Mouse (Mus musculus): ENCODE measurements around the gene Tex2. TPM values are rescaled to one million over a fixed set of nuclear protein-coding genes. Genes with fewer than 3 reads are reported as not detected.

Tex2 gene
- polyA plus RNA-seq, 1 experiment from 2014 or later: 5.6 TPM

- WGBS: 53% methylated on average over 3 of the region's 3 CpGs
- no peaks in the 10 kb centered on the region for H3K36me3 ChIP-seq
- H3K4me3 ChIP-seq: no peak overlapping the region
- DNase-seq (ENCODE audit: low spot score): no peak
- H3K4me1 ChIP-seq: peaks cover 66% of the 10 kb centered on the region
- no peaks in the 10 kb centered on the region for H3K9me3 ChIP-seq (replicated peaks)
- H3K27ac ChIP-seq (replicated peaks): no peak overlapping the region
- H3K27me3 ChIP-seq (ENCODE audit: low read depth, poor library complexity, severe bottlenecking): peaks cover 39% of the 10 kb centered on the region
These were observed 90.7 kb downstream of the Tex2 start for GRCm38 (mm10) chr11:106522538-106522937.

DNA sequence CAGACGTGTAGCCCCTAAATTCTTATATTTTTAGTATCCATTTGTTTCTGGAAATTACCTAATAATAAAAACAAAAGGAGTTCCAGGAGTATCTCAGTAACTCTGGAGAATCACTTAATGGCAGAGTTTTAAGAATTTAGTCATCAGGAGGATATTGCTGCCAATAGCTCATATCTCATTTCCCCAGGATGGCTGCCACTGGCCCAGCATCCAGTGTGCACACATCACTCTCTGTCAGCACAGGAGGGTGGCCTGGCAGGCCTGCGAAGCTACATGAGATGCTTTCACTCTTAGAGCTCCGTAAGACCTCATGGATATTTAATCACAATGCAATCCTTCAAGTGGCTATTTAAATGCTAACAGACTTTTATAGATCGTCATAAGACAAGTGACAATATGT, 91.6 kb downstream of the Tex2 start:
- Histone ChIP-seq H3K9me3 (replicated peaks) (no peaks in the 10 kb centered on the region), H3K27ac (replicated peaks) (no peak overlapping the region), H3K4me1 (peaks cover 61% of the 10 kb centered on the region), H3K27me3 (ENCODE audit: low read depth, poor library complexity, severe bottlenecking) (peaks cover 37% of the 10 kb centered on the region), H3K36me3 (no peaks in the 10 kb centered on the region), H3K4me3 (no peak overlapping the region)
- WGBS: 59% methylated on average over 4 of the region's 4 CpGs
- no peak for DNase-seq (ENCODE audit: low spot score)

DNA sequence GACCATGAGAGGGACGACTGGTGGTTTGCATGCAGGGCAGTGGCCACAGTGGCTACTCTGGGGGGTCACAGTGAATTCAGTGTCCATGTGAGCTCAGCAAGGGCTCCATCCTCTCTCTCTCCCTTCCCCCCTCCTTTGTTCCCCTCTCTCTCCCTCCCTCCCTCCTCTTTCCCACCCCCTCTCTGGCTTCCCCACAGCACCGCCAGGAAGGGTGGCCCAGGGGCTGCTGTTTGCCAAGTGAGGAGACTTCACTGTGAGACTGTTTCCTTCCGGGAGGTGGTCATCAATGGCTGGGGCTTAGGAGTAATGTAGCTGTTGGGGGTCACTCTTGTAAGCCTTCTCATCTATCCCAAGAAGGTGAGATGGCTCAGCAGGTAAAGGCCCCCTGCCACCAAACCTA, 92.8 kb downstream of the Tex2 start:
- Histone ChIP-seq H3K4me3 (no peak overlapping the region; the same call in 1 of the 2 replicates), H3K27ac (replicated peaks) (peak overlapping the region; percentile 82), H3K4me1 (peaks cover 53% of the 10 kb centered on the region), H3K9me3 (replicated peaks) (no peaks in the 10 kb centered on the region), H3K36me3 (no peaks in the 10 kb centered on the region), H3K27me3 (ENCODE audit: low read depth, poor library complexity, severe bottlenecking) (peaks cover 31% of the 10 kb centered on the region)
- 16% methylated on average over 3 of the region's 3 CpGs for WGBS
- no peak for DNase-seq (ENCODE audit: low spot score)

DNA sequence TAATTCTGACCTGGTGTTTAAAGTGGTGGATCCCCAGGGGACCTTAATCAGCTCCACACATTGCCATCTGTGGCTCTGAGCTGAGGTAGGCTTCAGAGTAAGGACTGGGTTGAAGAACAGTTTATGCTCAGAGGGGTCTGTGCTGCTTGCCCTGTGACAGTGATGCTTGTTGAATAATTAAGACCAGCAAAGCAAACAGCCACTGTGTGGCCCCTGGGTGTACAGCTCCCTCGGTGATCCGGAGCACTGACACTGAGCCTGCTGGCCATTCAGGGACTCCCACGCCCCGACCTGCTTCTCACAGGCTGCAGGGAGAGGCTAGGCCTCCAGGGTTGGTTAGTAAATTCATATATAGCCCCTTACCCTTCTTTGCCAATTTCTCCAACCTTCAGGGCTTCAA, 93.7 kb downstream of the Tex2 start:
- Histone ChIP-seq H3K27me3 (ENCODE audit: low read depth, poor library complexity, severe bottlenecking) (peaks cover 22% of the 10 kb centered on the region), H3K9me3 (replicated peaks) (no peaks in the 10 kb centered on the region), H3K4me1 (peaks cover 62% of the 10 kb centered on the region), H3K36me3 (no peaks in the 10 kb centered on the region), H3K27ac (replicated peaks) (peak overlapping the region; percentile 82), H3K4me3 (no peak overlapping the region)
- DNase-seq (ENCODE audit: low spot score): no peak
- WGBS: 52% methylated on average over 4 of the region's 4 CpGs

GRCm38 (mm10) chr11:106518391-106518790, 94.8 kb downstream of the Tex2 start:
- Histone ChIP-seq H3K4me1 (peaks cover 69% of the 10 kb centered on the region), H3K27me3 (ENCODE audit: low read depth, poor library complexity, severe bottlenecking) (peaks cover 11% of the 10 kb centered on the region), H3K9me3 (replicated peaks) (no peaks in the 10 kb centered on the region), H3K4me3 (no peak overlapping the region), H3K27ac (replicated peaks) (no peak overlapping the region), H3K36me3 (no peaks in the 10 kb centered on the region)
- WGBS: 53% methylated on average over 4 of the region's 4 CpGs
- DNase-seq (ENCODE audit: low spot score): no peak

DNA sequence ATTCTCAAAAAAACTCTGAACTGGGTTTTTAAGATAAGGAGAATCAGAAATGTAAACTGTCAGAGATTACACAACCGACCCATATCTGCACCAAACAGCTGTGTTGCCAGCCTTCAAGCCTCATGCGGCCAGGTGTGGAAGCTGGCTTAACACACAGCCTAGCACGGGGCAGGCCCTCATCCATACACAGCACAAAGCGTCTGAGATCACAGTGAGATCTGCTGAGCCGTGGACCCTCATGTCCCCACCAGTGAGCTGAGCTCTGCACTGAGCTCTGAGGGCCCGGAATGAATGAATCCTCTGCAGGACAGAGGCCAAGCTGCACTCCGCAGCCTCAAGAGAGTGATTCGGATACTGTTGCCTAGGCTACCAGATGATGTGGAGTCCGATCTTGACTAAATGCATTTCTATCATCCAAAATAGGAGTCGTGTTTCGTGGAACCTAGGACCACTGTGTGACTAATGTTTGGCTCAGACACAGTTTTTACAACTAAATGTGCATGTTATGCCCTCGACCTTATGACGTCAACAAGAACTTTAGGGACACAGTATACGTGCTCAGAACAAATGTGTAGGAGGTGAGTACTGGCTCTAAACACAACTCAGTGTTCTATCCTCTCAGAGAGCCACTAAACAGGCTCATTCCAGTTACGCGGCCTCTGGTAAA, 98.0 kb downstream of the Tex2 start:
- Histone ChIP-seq H3K4me1 (peaks cover 49% of the 10 kb centered on the region), H3K9me3 (replicated peaks) (no peaks in the 10 kb centered on the region), H3K36me3 (peaks cover 15% of the 10 kb centered on the region), H3K27me3 (ENCODE audit: low read depth, poor library complexity, severe bottlenecking) (peaks cover 1% of the 10 kb centered on the region; the same call in 1 of the 2 replicates), H3K4me3 (no peak overlapping the region), H3K27ac (replicated peaks) (no peak overlapping the region)
- 82% methylated on average over 16 of the region's 16 CpGs for WGBS
- no peak for DNase-seq (ENCODE audit: low spot score)

DNA sequence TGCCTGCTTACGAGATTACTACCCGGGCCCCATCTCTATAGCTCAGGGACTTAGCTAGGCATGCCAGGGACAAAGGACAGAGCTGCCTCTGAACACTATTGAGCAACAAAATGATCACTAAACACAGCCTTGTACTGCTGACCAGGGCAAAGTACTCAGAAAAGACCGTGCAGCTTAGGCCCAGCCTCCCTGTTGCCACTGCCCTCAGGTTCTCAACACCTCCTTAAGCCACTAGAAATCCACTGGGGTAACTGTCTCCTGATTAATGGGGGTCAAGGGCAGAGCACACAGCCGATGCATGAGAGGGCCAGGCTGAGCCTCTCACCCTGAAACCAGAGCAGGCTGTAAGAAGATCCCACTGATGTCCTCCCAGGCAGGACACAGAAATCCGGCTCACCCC, 98.8 kb downstream of the Tex2 start:
- DNase-seq (ENCODE audit: low spot score): no peak
- H3K36me3 ChIP-seq: peaks cover 20% of the 10 kb centered on the region
- H3K4me1 ChIP-seq: peaks cover 41% of the 10 kb centered on the region
- H3K4me3 ChIP-seq: no peak overlapping the region
- 56% methylated on average over 5 of the region's 5 CpGs for WGBS
- no peak overlapping the region for H3K27ac ChIP-seq (replicated peaks)
- H3K9me3 ChIP-seq (replicated peaks): no peaks in the 10 kb centered on the region
- H3K27me3 ChIP-seq (ENCODE audit: low read depth, poor library complexity, severe bottlenecking): no peaks in the 10 kb centered on the region; the same call in 1 of the 2 replicates

DNA sequence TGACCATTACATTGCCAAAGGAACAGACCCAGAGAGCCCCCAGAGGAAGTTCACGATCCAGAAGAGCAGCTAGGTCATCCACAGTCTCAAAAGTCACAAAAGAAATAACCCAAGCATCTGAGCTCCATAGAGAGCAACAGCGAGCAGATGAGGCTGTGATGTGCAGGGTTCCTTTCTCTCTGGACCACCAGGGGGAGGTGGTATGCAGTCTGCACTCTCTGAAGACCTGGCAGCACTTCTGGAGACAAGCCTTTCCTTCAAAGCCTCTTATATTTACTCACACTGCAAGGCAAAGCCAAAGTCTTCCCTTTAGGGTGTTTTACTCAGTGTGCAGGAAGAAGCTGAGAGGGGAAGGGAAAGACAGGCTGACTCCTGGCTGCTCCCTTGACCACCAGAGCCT, 100.1 kb downstream of the Tex2 start:
- no peak overlapping the region for H3K27ac ChIP-seq (replicated peaks)
- WGBS: 44% methylated on average over 2 of the region's 2 CpGs
- H3K36me3 ChIP-seq: peaks cover 33% of the 10 kb centered on the region
- H3K27me3 ChIP-seq (ENCODE audit: low read depth, poor library complexity, severe bottlenecking): no peaks in the 10 kb centered on the region; the same call in 1 of the 2 replicates
- H3K9me3 ChIP-seq (replicated peaks): no peaks in the 10 kb centered on the region
- DNase-seq (ENCODE audit: low spot score): no peak
- H3K4me3 ChIP-seq: no peak overlapping the region
- H3K4me1 ChIP-seq: peaks cover 29% of the 10 kb centered on the region

DNA sequence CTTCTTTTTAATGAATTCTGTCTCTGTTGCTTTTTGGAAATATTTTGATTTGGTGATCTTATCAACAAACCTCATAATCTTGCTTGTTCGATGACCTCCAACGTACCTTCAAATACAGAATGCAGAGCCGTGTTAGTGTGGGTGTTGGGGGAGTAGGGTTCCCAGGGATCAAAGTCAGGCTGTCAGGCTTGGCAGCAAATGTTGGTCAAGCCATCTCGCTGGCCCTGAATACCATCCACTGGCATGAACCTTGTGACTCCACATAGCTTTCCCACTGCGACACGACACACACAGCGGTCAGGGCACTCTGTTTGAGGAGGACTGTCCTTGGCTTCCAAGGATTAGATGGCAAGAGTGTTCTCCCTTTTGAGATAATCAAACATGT, 101.2 kb downstream of the Tex2 start:
- H3K4me1 ChIP-seq: peaks cover 19% of the 10 kb centered on the region
- DNase-seq (ENCODE audit: low spot score): no peak
- peaks cover 33% of the 10 kb centered on the region for H3K36me3 ChIP-seq
- 96% methylated on average over 7 of the region's 7 CpGs for WGBS
- H3K4me3 ChIP-seq: no peak overlapping the region
- no peak overlapping the region for H3K27ac ChIP-seq (replicated peaks)
- no peaks in the 10 kb centered on the region for H3K27me3 ChIP-seq (ENCODE audit: low read depth, poor library complexity, severe bottlenecking)
- H3K9me3 ChIP-seq (replicated peaks): no peaks in the 10 kb centered on the region

DNA sequence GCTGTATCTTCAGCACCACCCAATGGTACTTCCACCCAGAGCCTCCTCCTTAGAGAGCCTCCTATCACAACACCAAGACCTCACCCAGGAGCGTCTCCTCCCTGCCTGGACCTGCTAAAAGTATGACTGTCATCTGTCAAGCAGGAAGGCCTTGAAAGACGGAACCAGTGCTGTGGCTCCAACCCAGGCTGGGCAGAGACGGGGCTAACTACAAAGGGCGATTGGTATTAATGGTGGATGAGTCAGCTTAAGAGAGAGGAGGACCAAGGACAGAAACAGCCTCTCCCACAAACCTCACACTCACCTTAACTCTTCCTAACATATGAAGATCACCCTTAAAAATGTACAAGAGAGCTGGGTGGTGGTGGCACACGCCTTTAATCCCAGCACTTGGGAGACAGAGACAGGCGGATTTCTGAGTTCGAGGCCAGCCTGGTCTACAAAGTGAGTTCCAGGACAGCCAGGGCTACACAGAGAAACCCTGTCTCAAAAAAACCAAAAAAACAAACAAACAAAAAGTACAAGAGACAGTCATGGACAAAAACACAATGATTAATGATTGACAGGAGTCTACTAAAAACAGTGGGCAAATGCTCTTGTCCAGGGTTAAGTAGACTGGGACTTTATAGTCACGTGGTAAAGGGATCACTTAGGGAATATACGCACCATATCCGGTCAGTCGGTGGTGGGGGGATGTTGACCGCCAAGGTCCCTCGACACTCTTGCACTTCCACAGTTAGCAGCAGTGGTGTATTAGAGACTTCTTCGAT, 101.8 kb downstream of the Tex2 start:
- Histone ChIP-seq H3K9me3 (replicated peaks) (no peaks in the 10 kb centered on the region), H3K36me3 (peaks cover 33% of the 10 kb centered on the region), H3K27ac (replicated peaks) (no peak overlapping the region), H3K27me3 (ENCODE audit: low read depth, poor library complexity, severe bottlenecking) (no peaks in the 10 kb centered on the region), H3K4me1 (peaks cover 19% of the 10 kb centered on the region), H3K4me3 (no peak overlapping the region)
- DNase-seq (ENCODE audit: low spot score): no peak
- WGBS: 92% methylated on average over 14 of the region's 14 CpGs

GRCm38 (mm10) chr11:106507638-106508037, 105.6 kb downstream of the Tex2 start:
- WGBS: 91% methylated on average over 7 of the region's 7 CpGs
- Histone ChIP-seq H3K9me3 (replicated peaks) (no peaks in the 10 kb centered on the region), H3K4me1 (peaks cover 3% of the 10 kb centered on the region; the same call in 1 of the 2 replicates), H3K27me3 (ENCODE audit: low read depth, poor library complexity, severe bottlenecking) (no peaks in the 10 kb centered on the region), H3K36me3 (peaks cover 33% of the 10 kb centered on the region), H3K27ac (replicated peaks) (no peak overlapping the region), H3K4me3 (no peak overlapping the region)
- no peak for DNase-seq (ENCODE audit: low spot score)

DNA sequence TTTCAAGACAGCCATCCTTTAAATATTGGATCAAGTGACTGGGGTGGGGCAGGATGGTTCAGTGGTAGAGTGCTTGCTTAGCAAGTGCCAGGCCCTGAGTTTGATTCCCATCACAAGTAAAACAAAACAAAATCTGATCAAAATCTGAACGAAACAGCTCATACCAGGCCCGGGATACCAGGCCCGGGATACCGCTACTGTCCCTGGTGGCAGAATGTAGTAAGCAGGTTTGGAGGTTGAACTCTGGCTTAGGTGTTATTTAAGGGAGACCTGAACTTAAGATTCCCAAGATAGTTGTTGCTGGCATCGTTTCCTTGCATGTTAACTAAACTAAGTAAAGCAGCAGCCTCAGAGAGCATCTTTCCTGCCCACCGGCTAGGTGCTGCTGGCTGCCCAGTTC, 107.0 kb downstream of the Tex2 start:
- peaks cover 16% of the 10 kb centered on the region for H3K4me1 ChIP-seq
- no peaks in the 10 kb centered on the region for H3K27me3 ChIP-seq (ENCODE audit: low read depth, poor library complexity, severe bottlenecking)
- no peak overlapping the region for H3K4me3 ChIP-seq
- DNase-seq (ENCODE audit: low spot score): no peak
- peaks cover 26% of the 10 kb centered on the region for H3K36me3 ChIP-seq
- H3K27ac ChIP-seq (replicated peaks): no peak overlapping the region
- no peaks in the 10 kb centered on the region for H3K9me3 ChIP-seq (replicated peaks)
- WGBS: 89% methylated on average over 6 of the region's 6 CpGs

DNA sequence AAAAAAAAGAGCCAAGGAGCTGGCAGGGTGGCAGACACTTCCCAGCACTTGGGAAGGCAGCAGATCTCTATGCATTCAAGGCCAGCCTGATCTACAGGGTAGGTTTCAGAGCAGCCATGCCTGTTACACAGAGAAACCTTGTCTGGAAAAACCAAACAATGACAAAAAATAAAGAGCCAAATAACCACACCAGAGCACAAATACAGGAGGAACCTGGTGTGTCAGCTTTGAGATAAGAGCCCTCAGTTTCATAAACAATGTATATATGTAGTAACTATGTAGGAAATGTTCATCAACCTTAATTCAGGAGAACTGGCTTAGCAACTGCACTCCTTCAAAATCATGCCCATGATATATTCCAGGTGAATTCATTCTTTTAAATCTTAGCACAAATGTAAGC, 109.1 kb downstream of the Tex2 start:
- Histone ChIP-seq H3K27me3 (ENCODE audit: low read depth, poor library complexity, severe bottlenecking) (no peaks in the 10 kb centered on the region), H3K36me3 (peaks cover 10% of the 10 kb centered on the region), H3K4me3 (no peak overlapping the region), H3K9me3 (replicated peaks) (no peaks in the 10 kb centered on the region), H3K4me1 (peaks cover 22% of the 10 kb centered on the region), H3K27ac (replicated peaks) (no peak overlapping the region)
- DNase-seq (ENCODE audit: low spot score): no peak
